Mouse (Mus musculus) kidney, adult 2 months (tissue): ENCODE measurements around the gene Gm17455. TPM values are rescaled to one million over a fixed set of nuclear protein-coding genes. Genes with fewer than 3 reads are reported as not detected.

ENCODE experiments used
- DNase-seq: peaks from one replicate; pipeline ENCODE4 v3.0.0; 2021
- H3K27ac ChIP-seq: fragments of 200-500 bp; 2 replicates; pipeline ENCODE4 v1.5.1; 2012; ENCODE audit warnings: low read depth, low read length, control low read depth, inconsistent platforms; ENCODE audit not compliant: insufficient read depth
- H3K27me3 ChIP-seq: fragments of 200-500 bp; replicated peaks from 2 replicates; pipeline ENCODE4 v1.6.1; 2012; ENCODE audit warnings: mild to moderate bottlenecking, moderate library complexity, low read length, inconsistent platforms; ENCODE audit not compliant: control insufficient read depth, insufficient read depth
- H3K36me3 ChIP-seq: fragments of 200-500 bp; 2 replicates; pipeline ENCODE4 v1.6.1; 2012; ENCODE audit warnings: mild to moderate bottlenecking, moderate library complexity, low read length, inconsistent platforms; ENCODE audit not compliant: control insufficient read depth, insufficient read depth
- H3K4me1 ChIP-seq: fragments of 200-500 bp; 2 replicates; pipeline ENCODE4 v1.6.1; 2011; ENCODE audit warnings: low read length; ENCODE audit not compliant: control insufficient read depth, insufficient read depth
- H3K4me3 ChIP-seq: fragments of 200-500 bp; 2 replicates; pipeline ENCODE4 v1.5.1; 2011; ENCODE audit warnings: mild to moderate bottlenecking, low read depth, low read length, control low read depth; ENCODE audit not compliant: insufficient read depth
- CTCF ChIP-seq: fragments of 200-500 bp; conservative IDR thresholded peaks from 2 replicates; pipeline ENCODE4 v1.5.1; 2011; ENCODE audit warnings: low read depth, mild to moderate bottlenecking, control low read depth, low read length, moderate library complexity, mixed read lengths; ENCODE audit not compliant: insufficient read depth, insufficient read length
- POLR2A ChIP-seq: fragments of 200-500 bp; IDR thresholded peaks from one replicate; pipeline ENCODE4 v1.6.1; 2011; ENCODE audit warnings: low read depth, low read length, control low read depth
- WGBS: fragments of 180-500 bp; shearing (Covaris S2); methylation state at CpG from one replicate; pipeline ENCODE4 v1.1.7; 2018; 5-methylcytosine and 5-hydroxymethylcytosine counted together
- polyA plus RNA-seq: library from polyadenylated mRNA; depleted of rRNA; stranded (reverse); fragments of >200 nt; gene quantifications from 2 replicates; pipeline ENCODE4 v1.2.3, GENCODE M21; 2012; rRNA removed

The Gm17455 gene
- not detected in 2 replicates for polyA plus RNA-seq

DNA sequence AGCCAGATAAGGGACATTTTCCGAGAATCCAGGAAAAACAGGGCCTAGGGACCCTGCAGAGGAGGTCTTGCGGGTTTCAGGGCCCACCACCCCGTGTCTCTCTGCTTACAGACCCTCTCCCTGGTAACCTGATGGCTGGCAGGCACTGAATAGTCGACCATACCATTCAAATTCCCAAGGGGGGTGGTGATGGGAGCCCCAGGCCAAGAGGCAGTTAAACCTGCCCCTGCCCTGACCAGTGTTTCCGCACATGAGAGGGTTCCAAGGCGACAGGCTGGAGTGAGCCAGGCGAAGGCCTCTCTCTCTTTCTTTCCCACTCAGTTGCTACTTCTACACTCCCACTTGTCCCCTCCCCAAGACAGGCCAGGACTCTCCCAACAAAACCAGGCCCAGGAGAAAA, at the start of gene Gm17455:
TSS of gene Gm17455 (plus strand) at position 278 of the 400 bp plus-strand sequence.
- Histone ChIP-seq H3K27ac (no peak within 1 kb of the TSS), H3K36me3 (no peaks in the 10 kb centered on the region), H3K4me3 (no peak within 1 kb of the TSS), H3K27me3 (no peaks in the 10 kb centered on the region), H3K4me1 (no peaks in the 10 kb centered on the region)
- WGBS: 69% methylated on average over 7 of the region's 7 CpGs
- no peak for TF ChIP-seq CTCF
- TF ChIP-seq POLR2A: no peak
- DNase-seq: no peak

- no peaks in the 10 kb centered on the region for H3K27me3 ChIP-seq
- 42% methylated on average over 5 of the region's 5 CpGs for WGBS
- 0 out of 2 replicates have a peak, but pooled peaks cover 2% of the 10 kb centered on the region for H3K4me1 ChIP-seq
- no peaks in the 10 kb centered on the region for H3K36me3 ChIP-seq
- DNase-seq: no peak
- TF ChIP-seq CTCF (no peak), POLR2A (no peak)
- H3K4me3 ChIP-seq: no peak overlapping the region
- H3K27ac ChIP-seq: no peak overlapping the region
These were observed 49.3 kb upstream of the Gm17455 start for GRCm38 (mm10) chr10:60350077-60350804.

GRCm38 (mm10) chr10:60350805-60351167, 48.7 kb upstream of the Gm17455 start:
- no peaks in the 10 kb centered on the region for H3K27me3 ChIP-seq
- TF ChIP-seq CTCF: no peak
- no peak for TF ChIP-seq POLR2A
- 26% methylated on average over 3 of the region's 3 CpGs for WGBS
- no peaks in the 10 kb centered on the region for H3K36me3 ChIP-seq
- H3K4me3 ChIP-seq: no peak overlapping the region
- 0 out of 2 replicates have a peak, but pooled peaks cover 2% of the 10 kb centered on the region for H3K4me1 ChIP-seq
- DNase-seq: peak; percentile 96
- 0 out of 2 replicates have a peak overlapping the region, but pooled peaks have one; percentile 4 for H3K27ac ChIP-seq

- Histone ChIP-seq H3K4me3 (no peak overlapping the region), H3K36me3 (no peaks in the 10 kb centered on the region), H3K4me1 (0 out of 2 replicates have a peak, but pooled peaks cover 2% of the 10 kb centered on the region), H3K27me3 (no peaks in the 10 kb centered on the region), H3K27ac (peak overlapping the region; percentile 17)
- TF ChIP-seq CTCF (no peak), POLR2A (no peak)
- no peak for DNase-seq
- WGBS: 30% methylated on average over 3 of the region's 3 CpGs
These were observed 48.3 kb upstream of the Gm17455 start for GRCm38 (mm10) chr10:60351248-60351647.

DNA sequence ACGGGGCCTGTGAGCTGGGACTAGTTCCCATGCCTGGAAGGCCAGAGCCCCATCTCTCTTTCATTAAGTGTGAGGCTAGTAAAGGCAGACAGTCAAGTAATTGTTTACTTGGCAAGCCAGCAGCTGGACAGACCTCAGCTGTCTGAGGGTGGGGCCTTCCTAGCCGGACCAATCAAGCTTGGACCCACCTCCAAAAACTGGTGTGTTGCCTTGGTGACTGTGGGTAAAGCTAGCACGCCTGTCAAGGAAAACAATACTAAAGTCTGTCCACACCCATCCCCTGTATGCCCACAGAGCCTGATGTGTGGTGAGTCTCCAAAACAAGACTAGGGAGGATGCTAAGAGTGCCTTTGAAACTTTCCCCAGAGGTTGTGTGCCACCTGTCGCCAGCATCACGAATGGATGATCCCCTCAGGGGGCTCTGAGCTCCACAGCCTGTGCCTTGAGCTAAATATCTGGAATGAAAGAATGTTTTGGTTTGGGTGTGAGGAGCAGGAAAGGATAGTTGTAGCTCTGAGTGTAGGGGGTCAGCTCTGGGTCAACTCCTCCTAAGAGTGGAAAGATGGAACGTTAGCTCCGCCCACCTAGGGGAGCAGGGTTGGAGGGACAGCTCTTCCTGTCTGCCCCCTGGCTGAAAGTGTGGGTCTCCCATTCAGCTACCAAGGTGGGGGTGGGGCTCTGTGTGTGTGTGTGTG, 47.6 kb upstream of the Gm17455 start:
- Histone ChIP-seq H3K4me1 (no peaks in the 10 kb centered on the region), H3K27ac (peak overlapping the region; percentile 17), H3K36me3 (no peaks in the 10 kb centered on the region), H3K4me3 (no peak overlapping the region), H3K27me3 (no peaks in the 10 kb centered on the region)
- DNase-seq: peak; percentile 86
- TF ChIP-seq CTCF: no peak
- no peak for TF ChIP-seq POLR2A
- WGBS: 41% methylated on average over 7 of the region's 7 CpGs

- TF ChIP-seq POLR2A: no peak
- TF ChIP-seq CTCF: no peak
- H3K4me1 ChIP-seq: no peaks in the 10 kb centered on the region
- H3K4me3 ChIP-seq: no peak overlapping the region
- no peaks in the 10 kb centered on the region for H3K36me3 ChIP-seq
- H3K27me3 ChIP-seq: no peaks in the 10 kb centered on the region
- no peak overlapping the region for H3K27ac ChIP-seq
- 59% methylated on average over 5 of the region's 5 CpGs for WGBS
- no peak for DNase-seq
These were observed 46.1 kb upstream of the Gm17455 start for GRCm38 (mm10) chr10:60353241-60354002.

DNA sequence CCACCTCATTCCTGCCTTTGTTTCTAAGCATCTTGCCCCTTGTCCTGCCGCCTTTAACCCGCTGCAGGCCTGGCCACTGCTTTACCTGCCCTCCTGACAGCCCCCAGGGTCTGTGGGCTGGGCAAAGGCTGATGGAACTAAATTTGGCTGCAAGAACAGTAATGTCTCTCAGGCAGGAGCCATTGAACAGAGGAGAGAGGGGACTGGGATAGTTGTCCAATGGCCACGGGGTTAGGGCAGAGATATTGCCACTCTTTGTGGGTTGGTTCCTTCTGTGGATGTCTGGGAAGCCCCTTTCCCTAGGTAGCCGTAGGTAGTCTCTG, 45.6 kb upstream of the Gm17455 start:
- Histone ChIP-seq H3K36me3 (no peaks in the 10 kb centered on the region), H3K4me3 (no peak overlapping the region), H3K27me3 (no peaks in the 10 kb centered on the region), H3K27ac (no peak overlapping the region), H3K4me1 (no peaks in the 10 kb centered on the region)
- WGBS: 96% methylated on average over 4 of the region's 4 CpGs
- no peak for DNase-seq
- TF ChIP-seq POLR2A (no peak), CTCF (no peak)
